Mouse (Mus musculus): Measurements from ENCODE around the gene Anxa9. TPM values are rescaled to one million over a fixed set of nuclear protein-coding genes. Genes with fewer than 3 reads are reported as not detected.
"Not testable (repeated sequence)": the region's sequence is repeated elsewhere in the genome, so short reads cannot be mapped to it uniquely, and the experiment has no call there.

The Anxa9 gene
- 1.1 and 1.4 TPM in 2 replicates for polyA plus RNA-seq (2016; fragmentation: Nextera tagmentation; extraction: Ambion mirVana)

GRCm38 (mm10) chr3:95307100-95307499 lies at the start of gene Anxa9:
Anxa9 (minus strand) TSS chr3:95307176.
- no peak within 1 kb of the TSS for H3K9ac ChIP-seq
- H3K36me3 ChIP-seq (replicated peaks): no peaks in the 10 kb centered on the region
- no peak for ATAC-seq (ENCODE audit: low FRiP score)
- H3K4me3 ChIP-seq (replicated peaks): no peak within 1 kb of the TSS
- 65% methylated on average over 7 of the region's 7 CpGs for WGBS
- no peaks in the 10 kb centered on the region for H3K27me3 ChIP-seq
- H3K9me3 ChIP-seq: no peaks in the 10 kb centered on the region
- no peak within 1 kb of the TSS for H3K27ac ChIP-seq
- H3K4me2 ChIP-seq: no peak within 1 kb of the TSS
- no peaks in the 10 kb centered on the region for H3K4me1 ChIP-seq

- H3K27ac ChIP-seq, H3K4me1 ChIP-seq, H3K27me3 ChIP-seq, H3K9ac ChIP-seq, H3K9me3 ChIP-seq: not testable (repeated sequence)
- peak; percentile 7; the same call in 1 of the 2 replicates for ATAC-seq (ENCODE audit: low FRiP score)
- Histone ChIP-seq H3K36me3 (replicated peaks) (peaks cover 26% of the 10 kb centered on the region), H3K4me2 (peak overlapping the region; percentile 51), H3K4me3 (replicated peaks) (peak overlapping the region; percentile 59)
- 32% methylated on average over 11 of the region's 19 CpGs for WGBS
These were observed 49.1 kb upstream of the Anxa9 start for GRCm38 (mm10) chr3:95355911-95356544.

GRCm38 (mm10) chr3:95349491-95349890 lies 42.5 kb upstream of the Anxa9 start:
- Histone ChIP-seq H3K27ac (no peak overlapping the region), H3K9ac (no peak overlapping the region), H3K9me3 (no peaks in the 10 kb centered on the region), H3K27me3 (no peaks in the 10 kb centered on the region), H3K36me3 (replicated peaks) (peaks cover 83% of the 10 kb centered on the region), H3K4me1 (no peaks in the 10 kb centered on the region), H3K4me2 (no peak overlapping the region), H3K4me3 (replicated peaks) (no peak overlapping the region)
- no peak for ATAC-seq (ENCODE audit: low FRiP score)

- not testable (repeated sequence) for H3K9me3 ChIP-seq; H3K27me3 ChIP-seq; H3K27ac ChIP-seq; ATAC-seq (ENCODE audit: low FRiP score); H3K9ac ChIP-seq; H3K4me1 ChIP-seq; H3K4me2 ChIP-seq; H3K4me3 ChIP-seq (replicated peaks)
- 94% methylated on average over 5 of the region's 5 CpGs for WGBS
- peaks cover 83% of the 10 kb centered on the region for H3K36me3 ChIP-seq (replicated peaks)
These were observed 41.4 kb upstream of the Anxa9 start for GRCm38 (mm10) chr3:95348343-95348742.

- no peak for ATAC-seq (ENCODE audit: low FRiP score)
- peaks cover 88% of the 10 kb centered on the region for H3K36me3 ChIP-seq (replicated peaks)
- 92% methylated on average over 7 of the region's 7 CpGs for WGBS
- H3K4me1 ChIP-seq: no peaks in the 10 kb centered on the region
- no peak overlapping the region for H3K4me3 ChIP-seq (replicated peaks)
- H3K27ac ChIP-seq: no peak overlapping the region
- H3K9me3 ChIP-seq: no peaks in the 10 kb centered on the region
- H3K27me3 ChIP-seq: no peaks in the 10 kb centered on the region
- no peak overlapping the region for H3K9ac ChIP-seq
- no peak overlapping the region for H3K4me2 ChIP-seq
These were observed 39.5 kb upstream of the Anxa9 start for GRCm38 (mm10) chr3:95346454-95346853.

GRCm38 (mm10) chr3:95343356-95344000 lies 36.5 kb upstream of the Anxa9 start:
- H3K9me3 ChIP-seq; H3K4me2 ChIP-seq; H3K4me1 ChIP-seq; H3K27me3 ChIP-seq; ATAC-seq (ENCODE audit: low FRiP score); H3K4me3 ChIP-seq (replicated peaks); H3K9ac ChIP-seq; H3K27ac ChIP-seq: not testable (repeated sequence)
- 93% methylated on average over 9 of the region's 9 CpGs for WGBS
- peaks cover 90% of the 10 kb centered on the region for H3K36me3 ChIP-seq (replicated peaks)

GRCm38 (mm10) chr3:95338251-95338650 lies 31.3 kb upstream of the Anxa9 start:
- ATAC-seq (ENCODE audit: low FRiP score): no peak
- WGBS: 95% methylated on average over 4 of the region's 4 CpGs

GRCm38 (mm10) chr3:95337345-95337744 lies 30.4 kb upstream of the Anxa9 start:
- ATAC-seq (ENCODE audit: low FRiP score): no peak

More at GRCm38 (mm10) chr3:95338251-95338650, 31.3 kb upstream of the Anxa9 start:
- H3K36me3 ChIP-seq (replicated peaks): peaks cover 98% of the 10 kb centered on the region
- no peaks in the 10 kb centered on the region for H3K27me3 ChIP-seq
- H3K4me2 ChIP-seq: no peak overlapping the region
- no peaks in the 10 kb centered on the region for H3K4me1 ChIP-seq
- no peaks in the 10 kb centered on the region for H3K9me3 ChIP-seq
- no peak overlapping the region for H3K27ac ChIP-seq
- no peak overlapping the region for H3K4me3 ChIP-seq (replicated peaks)
- H3K9ac ChIP-seq: no peak overlapping the region

GRCm38 (mm10) chr3:95331528-95331927 lies 24.6 kb upstream of the Anxa9 start:
- H3K9me3 ChIP-seq: no peaks in the 10 kb centered on the region

More at GRCm38 (mm10) chr3:95337345-95337744, 30.4 kb upstream of the Anxa9 start:
- no peak overlapping the region for H3K4me2 ChIP-seq
- H3K27ac ChIP-seq: no peak overlapping the region
- WGBS: 96% methylated on average over 4 of the region's 4 CpGs
- H3K4me1 ChIP-seq: no peaks in the 10 kb centered on the region
- H3K9me3 ChIP-seq: no peaks in the 10 kb centered on the region
- no peak overlapping the region for H3K4me3 ChIP-seq (replicated peaks)
- H3K27me3 ChIP-seq: no peaks in the 10 kb centered on the region
- H3K36me3 ChIP-seq (replicated peaks): peaks cover 98% of the 10 kb centered on the region
- no peak overlapping the region for H3K9ac ChIP-seq

GRCm38 (mm10) chr3:95328803-95329404 lies 21.9 kb upstream of the Anxa9 start:
- H3K4me2 ChIP-seq: no peak overlapping the region
- no peaks in the 10 kb centered on the region for H3K27me3 ChIP-seq
- no peaks in the 10 kb centered on the region for H3K4me1 ChIP-seq
- H3K9me3 ChIP-seq: no peaks in the 10 kb centered on the region
- no peak for ATAC-seq (ENCODE audit: low FRiP score)
- H3K9ac ChIP-seq: no peak overlapping the region
- H3K4me3 ChIP-seq (replicated peaks): no peak overlapping the region
- H3K27ac ChIP-seq: no peak overlapping the region
- peaks cover 85% of the 10 kb centered on the region for H3K36me3 ChIP-seq (replicated peaks)
- WGBS: 91% methylated on average over 1 of the region's 1 CpGs

More at GRCm38 (mm10) chr3:95331528-95331927, 24.6 kb upstream of the Anxa9 start:
- peaks cover 83% of the 10 kb centered on the region for H3K36me3 ChIP-seq (replicated peaks)
- H3K27ac ChIP-seq: no peak overlapping the region
- WGBS: 86% methylated on average over 1 of the region's 1 CpGs
- H3K4me1 ChIP-seq: no peaks in the 10 kb centered on the region
- no peak overlapping the region for H3K4me2 ChIP-seq
- ATAC-seq (ENCODE audit: low FRiP score): no peak
- H3K4me3 ChIP-seq (replicated peaks): no peak overlapping the region
- no peak overlapping the region for H3K9ac ChIP-seq
- H3K27me3 ChIP-seq: no peaks in the 10 kb centered on the region

- no peak overlapping the region for H3K27ac ChIP-seq
- 93% methylated on average over 6 of the region's 6 CpGs for WGBS
- H3K9ac ChIP-seq: no peak overlapping the region
- no peak for ATAC-seq (ENCODE audit: low FRiP score)
- H3K27me3 ChIP-seq: no peaks in the 10 kb centered on the region
- H3K4me1 ChIP-seq: peaks cover 7% of the 10 kb centered on the region; the same call in 1 of the 2 replicates
- no peak overlapping the region for H3K4me2 ChIP-seq
- H3K9me3 ChIP-seq: no peaks in the 10 kb centered on the region
- peaks cover 93% of the 10 kb centered on the region for H3K36me3 ChIP-seq (replicated peaks)
- H3K4me3 ChIP-seq (replicated peaks): no peak overlapping the region
These were observed 17.6 kb upstream of the Anxa9 start for GRCm38 (mm10) chr3:95324454-95325144.

GRCm38 (mm10) chr3:95323429-95323828 lies 16.5 kb upstream of the Anxa9 start:
- Histone ChIP-seq H3K27ac (no peak overlapping the region), H3K4me1 (peaks cover 15% of the 10 kb centered on the region; the same call in 1 of the 2 replicates), H3K4me3 (replicated peaks) (no peak overlapping the region), H3K36me3 (replicated peaks) (peaks cover 87% of the 10 kb centered on the region), H3K27me3 (no peaks in the 10 kb centered on the region), H3K9ac (no peak overlapping the region), H3K9me3 (no peaks in the 10 kb centered on the region), H3K4me2 (no peak overlapping the region)
- 94% methylated on average over 3 of the region's 3 CpGs for WGBS
- ATAC-seq (ENCODE audit: low FRiP score): no peak

Measured in forebrain, embryonic 12.5 days (tissue).